Mouse (Mus musculus) embryonic facial prominence, embryonic 14.5 days (tissue): ENCODE measurements around the gene Slc24a1. TPM values are rescaled to one million over a fixed set of nuclear protein-coding genes. Genes with fewer than 3 reads are reported as not detected.

Experiments used
- ATAC-seq: fragments of 200-750 bp; cut with Nextera tagmentation; 2 replicates; pipeline ENCODE4 v1.8.0; 2017; ENCODE audit warnings: low read depth, moderate number of reproducible peaks, moderate TSS enrichment
- DNase-seq: peaks from one replicate; pipeline ENCODE4 v3.0.0-alpha.2; 2015; ENCODE audit warnings: low spot score
- H3K27ac ChIP-seq: fragments of 300-500 bp; sonication (generic); replicated peaks from 2 replicates; pipeline ENCODE4 v1.5.1; 2014; ENCODE audit warnings: low read depth, mild to moderate bottlenecking, low read length, moderate library complexity
- H3K27me3 ChIP-seq: fragments of 300-500 bp; sonication (generic); replicated peaks from 2 replicates; pipeline ENCODE4 v1.6.1; 2014; ENCODE audit warnings: low read length; ENCODE audit not compliant: control insufficient read depth, insufficient read depth
- H3K36me3 ChIP-seq: fragments of 300-500 bp; sonication (generic); 2 replicates; pipeline ENCODE4 v1.6.1; 2014; ENCODE audit warnings: low read length, mixed read lengths; ENCODE audit not compliant: control insufficient read depth, insufficient read depth
- H3K4me1 ChIP-seq: fragments of 300-500 bp; sonication (generic); 2 replicates; pipeline ENCODE4 v1.6.1; 2014; ENCODE audit warnings: antibody characterized with exemption, low read length; ENCODE audit not compliant: control insufficient read depth, insufficient read depth
- H3K4me2 ChIP-seq: fragments of 300-500 bp; sonication (generic); 2 replicates; pipeline ENCODE4 v1.6.1; 2014; ENCODE audit warnings: low read depth, mild to moderate bottlenecking, low read length, moderate library complexity, mixed read lengths
- H3K4me3 ChIP-seq: fragments of 300-500 bp; sonication (generic); 2 replicates; pipeline ENCODE4 v1.5.1; 2014; ENCODE audit warnings: low read depth, mild to moderate bottlenecking, low read length
- H3K9ac ChIP-seq: fragments of 300-500 bp; sonication (generic); 2 replicates; pipeline ENCODE4 v1.6.1; 2014; ENCODE audit warnings: low read depth, mild to moderate bottlenecking, low read length, moderate library complexity, mixed read lengths
- H3K9me3 ChIP-seq: fragments of 300-500 bp; sonication (generic); 2 replicates; pipeline ENCODE4 v1.6.1; 2016; ENCODE audit warnings: low read length; ENCODE audit not compliant: control insufficient read depth
- WGBS: fragments of 180-500 bp; shearing (Covaris S2); extraction: QIAGEN DNeasy Blood & Tissue Kit; methylation state at CpG from one replicate; pipeline ENCODE4 v1.1.7; 2014; 5-methylcytosine and 5-hydroxymethylcytosine counted together
- polyA plus RNA-seq: library from polyadenylated mRNA; unstranded; fragments of >200 nt; fragmentation: Nextera tagmentation; extraction: Ambion mirVana; gene quantifications from 2 replicates; pipeline ENCODE4 v1.2.1, GENCODE M21; 2014

Gene Slc24a1
- polyA plus RNA-seq, 1 experiment from 2014 or later, result not detected

GRCm38 (mm10) chr9:64931751-64932610, 19.4 kb downstream of the Slc24a1 start:
- Histone ChIP-seq H3K27ac (no peak overlapping the region), H3K36me3 (no peaks in the 10 kb centered on the region), H3K4me3 (no peak overlapping the region), H3K9ac (no peak overlapping the region), H3K9me3 (no peaks in the 10 kb centered on the region), H3K27me3 (no peaks in the 10 kb centered on the region), H3K4me1 (0 out of 2 replicates have a peak, but pooled peaks cover 1% of the 10 kb centered on the region), H3K4me2 (no peak overlapping the region)
- ATAC-seq (no peak), DNase-seq (no peak)
- 74% methylated on average over 7 of the region's 7 CpGs for WGBS

GRCm38 (mm10) chr9:64930256-64930655, 21.2 kb downstream of the Slc24a1 start:
- Histone ChIP-seq H3K9ac (no peak overlapping the region), H3K27me3 (no peaks in the 10 kb centered on the region), H3K9me3 (no peaks in the 10 kb centered on the region), H3K4me3 (no peak overlapping the region), H3K36me3 (no peaks in the 10 kb centered on the region), H3K4me1 (peaks cover 10% of the 10 kb centered on the region), H3K4me2 (no peak overlapping the region), H3K27ac (no peak overlapping the region)
- 67% methylated on average over 4 of the region's 4 CpGs for WGBS
- no peak for ATAC-seq
- DNase-seq, result no peak

- Histone ChIP-seq H3K4me1 (peaks cover 10% of the 10 kb centered on the region), H3K9ac (no peak overlapping the region), H3K27ac (peak overlapping the region; percentile 46), H3K4me3 (no peak overlapping the region), H3K27me3 (no peaks in the 10 kb centered on the region), H3K4me2 (no peak overlapping the region), H3K9me3 (no peaks in the 10 kb centered on the region), H3K36me3 (no peaks in the 10 kb centered on the region)
- DNase-seq (peak; percentile 81), ATAC-seq (peak; percentile 53; the same call in 1 of the 2 replicates)
- WGBS, result 65% methylated on average over 8 of the region's 8 CpGs
These were observed 25.0 kb downstream of the Slc24a1 start for GRCm38 (mm10) chr9:64926201-64926991.

- Histone ChIP-seq H3K36me3 (no peaks in the 10 kb centered on the region), H3K9ac (no peak overlapping the region), H3K27ac (0 out of 2 replicates have a peak overlapping the region, but pooled peaks have one; percentile 46), H3K9me3 (no peaks in the 10 kb centered on the region), H3K27me3 (no peaks in the 10 kb centered on the region), H3K4me1 (peaks cover 10% of the 10 kb centered on the region), H3K4me2 (no peak overlapping the region), H3K4me3 (no peak overlapping the region)
- DNase-seq (no peak), ATAC-seq (no peak)
- 72% methylated on average over 5 of the region's 5 CpGs for WGBS
These were observed 25.6 kb downstream of the Slc24a1 start for GRCm38 (mm10) chr9:64925771-64926170.

- DNase-seq, result peak; percentile 76
- Histone ChIP-seq H3K4me1 (no peaks in the 10 kb centered on the region), H3K27me3 (no peaks in the 10 kb centered on the region), H3K4me2 (peak overlapping the region; percentile 57), H3K9ac (peak overlapping the region; percentile 54), H3K9me3 (no peaks in the 10 kb centered on the region), H3K4me3 (peak overlapping the region; percentile 41), H3K27ac (peak overlapping the region; percentile 28; the same call in 1 of the 2 replicates), H3K36me3 (peaks cover 8% of the 10 kb centered on the region)
- WGBS, result 18% methylated on average over 16 of the region's 16 CpGs
- no peak for ATAC-seq
These were observed 32.8 kb downstream of the Slc24a1 start for GRCm38 (mm10) chr9:64918560-64918959.

GRCm38 (mm10) chr9:64914629-64915028, 36.8 kb downstream of the Slc24a1 start:
- 74% methylated on average over 4 of the region's 4 CpGs for WGBS
- no peak overlapping the region for H3K4me3 ChIP-seq

GRCm38 (mm10) chr9:64913973-64914372, 37.4 kb downstream of the Slc24a1 start:
- H3K36me3 ChIP-seq, result peaks cover 25% of the 10 kb centered on the region
- H3K4me3 ChIP-seq, result no peak overlapping the region
- no peak overlapping the region for H3K27ac ChIP-seq
- no peaks in the 10 kb centered on the region for H3K9me3 ChIP-seq
- H3K4me1 ChIP-seq, result no peaks in the 10 kb centered on the region
- H3K27me3 ChIP-seq, result no peaks in the 10 kb centered on the region
- H3K9ac ChIP-seq, result no peak overlapping the region
- DNase-seq, result no peak
- H3K4me2 ChIP-seq, result no peak overlapping the region
- WGBS, result 78% methylated on average over 2 of the region's 2 CpGs
- no peak for ATAC-seq

More at GRCm38 (mm10) chr9:64914629-64915028, 36.8 kb downstream of the Slc24a1 start:
- H3K36me3 ChIP-seq, result peaks cover 22% of the 10 kb centered on the region
- no peak overlapping the region for H3K4me2 ChIP-seq
- H3K4me1 ChIP-seq, result no peaks in the 10 kb centered on the region
- no peak for ATAC-seq
- H3K27ac ChIP-seq, result no peak overlapping the region; the same call in 1 of the 2 replicates
- H3K9me3 ChIP-seq, result no peaks in the 10 kb centered on the region
- DNase-seq, result no peak
- H3K27me3 ChIP-seq, result no peaks in the 10 kb centered on the region
- H3K9ac ChIP-seq, result no peak overlapping the region

- H3K9ac ChIP-seq, result no peak overlapping the region
- H3K27ac ChIP-seq, result no peak overlapping the region
- DNase-seq, result no peak
- no peaks in the 10 kb centered on the region for H3K9me3 ChIP-seq
- H3K36me3 ChIP-seq, result peaks cover 25% of the 10 kb centered on the region
- H3K4me2 ChIP-seq, result no peak overlapping the region
- WGBS, result 96% methylated on average over 4 of the region's 4 CpGs
- no peak overlapping the region for H3K4me3 ChIP-seq
- ATAC-seq, result no peak
- no peaks in the 10 kb centered on the region for H3K4me1 ChIP-seq
- H3K27me3 ChIP-seq, result no peaks in the 10 kb centered on the region
These were observed 38.0 kb downstream of the Slc24a1 start for GRCm38 (mm10) chr9:64913406-64913805.
